Mouse (Mus musculus) myocyte (in vitro differentiated cells): ENCODE results near the gene Srpk3.

ENCODE experiments used
- MYOD1 ChIP-seq, 3 experiments: IDR thresholded peaks; one replicate each; pipeline ENCODE4 v1.6.1; 2011; ENCODE audit warnings: control low read depth in 2 of 3, low read depth in 2 of 3, mild to moderate bottlenecking in 2 of 3, moderate library complexity in 1 of 3; ENCODE audit not compliant: insufficient read length in 2 of 3, control insufficient read depth in 1 of 3
- POLR2A ChIP-seq: IDR thresholded peaks from one replicate; pipeline ENCODE4 v1.6.1; 2011; ENCODE audit warnings: low read depth, mild to moderate bottlenecking, control low read depth, moderate library complexity; ENCODE audit not compliant: insufficient read length
- POLR2AphosphoS2 ChIP-seq: IDR thresholded peaks from one replicate; pipeline ENCODE4 v1.6.1; 2011; ENCODE audit warnings: low read depth, control low read depth; ENCODE audit not compliant: insufficient read length
- TCF3 ChIP-seq: IDR thresholded peaks from one replicate; pipeline ENCODE4 v1.6.1; 2011; ENCODE audit warnings: low read depth, control low read depth; ENCODE audit not compliant: insufficient read length

DNA sequence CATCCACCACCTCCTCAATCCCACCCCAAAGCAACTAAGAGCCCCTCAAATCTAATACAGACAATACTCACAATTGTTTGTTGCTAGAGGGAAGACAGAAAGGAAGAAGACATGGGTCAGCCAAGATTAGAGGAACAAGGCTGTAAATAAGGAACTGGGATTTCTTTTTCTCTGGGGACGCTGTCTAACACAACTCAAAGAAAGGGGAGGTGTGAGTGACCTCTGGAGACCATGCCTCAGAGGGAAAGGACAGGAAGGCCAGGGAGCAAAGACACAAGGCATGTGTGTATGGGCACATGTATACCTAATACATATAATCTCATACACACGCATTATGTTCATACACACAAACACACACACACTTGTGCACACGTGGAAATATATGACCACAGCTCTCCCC lies 8.0 kb downstream of the Srpk3 start:
- TF ChIP-seq MYOD1 (IDR thresholded peaks at IDR 0.05; ENCODE audit: control insufficient read depth in 1 of 3, insufficient read length in 2 of 3, low read depth in 2 of 3) (no peak), POLR2AphosphoS2 (no peak), POLR2A (no peak), TCF3 (no peak)
